Mouse (Mus musculus): ENCODE measurements around the gene Gm11084.
A peak's percentile ranks its signal among the peaks of the same experiment; 100 is the strongest.

Gm11084 gene

DNA sequence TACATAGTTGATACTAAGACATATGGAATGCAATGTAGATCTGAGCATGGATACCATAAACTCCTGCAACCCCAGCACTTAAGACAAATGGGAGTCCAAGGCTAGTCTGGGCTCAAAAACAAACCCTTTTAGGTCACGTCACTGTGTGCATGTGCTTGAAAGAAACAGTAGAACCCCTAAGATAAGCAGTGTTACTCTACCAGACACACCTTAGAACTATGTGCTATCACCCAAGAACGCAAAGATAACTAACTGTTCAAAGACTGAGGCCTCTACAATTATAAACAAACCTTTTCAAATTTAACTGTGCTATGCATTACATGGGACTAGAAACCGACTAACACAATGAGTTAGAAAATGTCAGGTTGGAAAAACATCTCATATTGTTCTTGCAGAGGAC is 33.5 kb downstream of the Gm11084 start:
- no peak for DNase-seq (ENCODE audit: low read depth, low spot score)

DNA sequence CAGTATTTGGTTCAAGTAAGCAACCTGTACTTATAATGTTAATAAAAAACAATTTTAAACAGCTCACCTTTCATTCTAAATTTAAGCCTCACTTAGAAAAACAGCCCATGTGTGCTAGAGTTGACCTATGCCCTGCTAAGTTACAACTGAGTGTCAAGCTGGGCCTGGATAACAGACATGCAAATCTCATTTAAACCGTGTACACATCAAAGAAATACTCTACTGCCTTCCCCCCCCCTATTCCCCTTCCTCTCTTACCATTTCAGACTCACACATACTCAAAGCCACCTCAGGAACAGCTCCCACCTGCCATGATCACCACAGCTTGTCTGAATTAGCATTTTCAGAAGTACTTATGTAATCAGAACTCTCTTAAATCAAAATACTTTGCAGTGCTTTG is 50.6 kb downstream of the Gm11084 start:
- no peak for DNase-seq (ENCODE audit: low read depth, low spot score)

DNA sequence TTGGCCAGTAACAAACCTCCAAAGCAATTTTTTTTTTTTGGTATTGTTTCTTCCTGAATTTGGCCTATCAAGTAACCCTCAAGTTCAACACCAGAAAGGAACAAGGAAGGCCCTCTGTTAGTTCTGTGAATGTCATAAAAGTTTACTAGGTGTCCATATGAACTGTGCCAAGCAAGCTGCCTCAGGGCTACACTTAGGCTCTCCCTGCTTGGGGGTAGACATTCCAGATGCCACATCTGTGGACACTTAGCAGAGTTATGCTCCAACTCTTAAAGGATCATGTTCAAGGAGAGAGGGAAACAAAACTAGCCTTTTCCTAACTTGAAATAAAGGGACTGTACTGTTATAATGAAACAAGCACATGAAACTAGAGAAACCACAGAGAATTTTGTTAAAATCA is 54.3 kb downstream of the Gm11084 start:
- DNase-seq (ENCODE audit: low read depth, low spot score): peak; percentile 52

- no peak for DNase-seq (ENCODE audit: low read depth, low spot score)
Observed at GRCm38 (mm10) chr2:72924981-72925380, 61.5 kb downstream of the Gm11084 start.
